Mouse (Mus musculus) MEL (cell line): ENCODE measurements at regions not wholly inside any gene's neighbourhood (a gene's known extent, or its start where the extent isn't known, plus 50 kb on each side); places are given as distances from the start of the nearest gene placed in this dataset.

Experiments used
- DNase-seq: peaks from one replicate; pipeline ENCODE4 v3.0.0; 2011; ENCODE audit warnings: low read depth, low spot score
- H3K27ac ChIP-seq: 2 replicates; pipeline ENCODE4 v1.5.1; 2012; ENCODE audit warnings: low read depth, mild to moderate bottlenecking, control low read depth, low read length, moderate library complexity; ENCODE audit not compliant: control insufficient read depth
- H3K27me3 ChIP-seq, 2 experiments: fragments of 150-350 bp in 1 of 2; sonication (generic) in 1 of 2; 2 replicates each; pipeline ENCODE4 v1.6.1; 2012; ENCODE audit warnings: low read length in 2 of 2, mild to moderate bottlenecking in 2 of 2, improper control_type of control experiment in 1 of 2, moderate library complexity in 1 of 2; ENCODE audit not compliant: insufficient read depth in 2 of 2, control insufficient read depth in 1 of 2
- H3K36me3 ChIP-seq, 2 experiments: 2 replicates each; pipeline ENCODE4 v1.6.1; 2012 to 2014; ENCODE audit warnings: low read length in 2 of 2, improper control_type of control experiment in 1 of 2, inconsistent platforms in 1 of 2, mild to moderate bottlenecking in 1 of 2; ENCODE audit not compliant: insufficient read depth in 2 of 2, control insufficient read depth in 1 of 2
- H3K4me1 ChIP-seq, 2 experiments: fragments of 150-350 bp in 1 of 2; sonication (generic) in 1 of 2; 2 replicates each; pipeline ENCODE4 v1.6.1; 2012; ENCODE audit warnings: low read length in 2 of 2, improper control_type of control experiment in 1 of 2, mild to moderate bottlenecking in 1 of 2; ENCODE audit not compliant: insufficient read depth in 2 of 2, control insufficient read depth in 1 of 2
- H3K4me3 ChIP-seq, 2 experiments: fragments of 150-350 bp in 1 of 2; sonication (generic) in 1 of 2; 2 replicates each; pipeline ENCODE4 v1.5.1; 2012; ENCODE audit warnings: low read depth in 2 of 2, low read length in 2 of 2, mild to moderate bottlenecking in 2 of 2, moderate library complexity in 2 of 2, control low read depth in 1 of 2, improper control_type of control experiment in 1 of 2; ENCODE audit not compliant: control insufficient read depth in 1 of 2, insufficient read depth in 1 of 2
- H3K79me2 ChIP-seq: 2 replicates; pipeline ENCODE4 v1.6.1; 2012; ENCODE audit warnings: mild to moderate bottlenecking, low read length, moderate library complexity; ENCODE audit not compliant: control insufficient read depth, poor library complexity, insufficient read depth
- H3K9ac ChIP-seq: 2 replicates; pipeline ENCODE4 v1.6.1; 2012; ENCODE audit warnings: low read depth, mild to moderate bottlenecking, control low read depth, low read length, moderate library complexity; ENCODE audit not compliant: control insufficient read depth, poor library complexity, severe bottlenecking
- H3K9me3 ChIP-seq: fragments of 150-350 bp; sonication (generic); replicated peaks from 2 replicates; pipeline ENCODE4 v1.6.1; 2012; ENCODE audit warnings: mild to moderate bottlenecking, low read length, improper control_type of control experiment, moderate library complexity; ENCODE audit not compliant: insufficient read depth
- BHLHE40 ChIP-seq: IDR thresholded peaks from 2 replicates; pipeline ENCODE4 v1.6.1; 2012; ENCODE audit warnings: low read depth, mild to moderate bottlenecking, inconsistent platforms, low read length, improper control_type of control experiment, borderline replicate concordance
- CHD1 ChIP-seq: IDR thresholded peaks from 2 replicates; pipeline ENCODE4 v1.6.1; 2012; ENCODE audit warnings: low read depth, mild to moderate bottlenecking, inconsistent platforms, low read length, improper control_type of control experiment
- CHD2 ChIP-seq: IDR thresholded peaks from 2 replicates; pipeline ENCODE4 v1.6.1; 2011; ENCODE audit warnings: low read length, improper control_type of control experiment
- CTCF ChIP-seq, 3 experiments: IDR thresholded peaks in 2 of 3; conservative IDR thresholded peaks in 1 of 3; 2 replicates each; pipeline ENCODE4 v1.5.1; 2011 to 2012; ENCODE audit warnings: low read length in 3 of 3, low read depth in 2 of 3, mild to moderate bottlenecking in 2 of 3, improper control_type of control experiment in 1 of 3, inconsistent platforms in 1 of 3, mixed read lengths in 1 of 3, moderate library complexity in 1 of 3; ENCODE audit not compliant: control insufficient read depth in 1 of 3, insufficient read depth in 1 of 3, poor library complexity in 1 of 3, severe bottlenecking in 1 of 3
- E2F4 ChIP-seq: IDR thresholded peaks from 2 replicates; pipeline ENCODE4 v1.6.1; 2011; ENCODE audit warnings: low read depth, low read length, improper control_type of control experiment, borderline replicate concordance
- EP300 ChIP-seq, 2 experiments: IDR thresholded peaks; 2 replicates each; pipeline ENCODE4 v1.6.1; 2011; ENCODE audit warnings: improper control_type of control experiment in 2 of 2, low read length in 2 of 2, low read depth in 1 of 2, mild to moderate bottlenecking in 1 of 2
- ETS1 ChIP-seq: IDR thresholded peaks from 2 replicates; pipeline ENCODE4 v1.6.1; 2012; ENCODE audit warnings: low read depth, mild to moderate bottlenecking, inconsistent platforms, low read length, improper control_type of control experiment, moderate library complexity
- GATA1 ChIP-seq: IDR thresholded peaks from 2 replicates; pipeline ENCODE4 v1.6.1; 2011; ENCODE audit warnings: low read depth, low read length, improper control_type of control experiment
- HCFC1 ChIP-seq: IDR thresholded peaks from 2 replicates; pipeline ENCODE4 v1.6.1; 2012; ENCODE audit warnings: low read depth, mild to moderate bottlenecking, inconsistent platforms, low read length, improper control_type of control experiment, moderate library complexity
- JUND ChIP-seq: IDR thresholded peaks from 2 replicates; pipeline ENCODE4 v1.6.1; 2011; ENCODE audit warnings: low read depth, mild to moderate bottlenecking, improper control_type of control experiment, low read length
- MAZ ChIP-seq: IDR thresholded peaks from 2 replicates; pipeline ENCODE4 v1.6.1; 2012; ENCODE audit warnings: low read depth, mild to moderate bottlenecking, inconsistent platforms, low read length, improper control_type of control experiment
- MEF2A ChIP-seq: IDR thresholded peaks from 2 replicates; pipeline ENCODE4 v1.6.1; 2014; ENCODE audit warnings: low read depth, mild to moderate bottlenecking, inconsistent platforms, low read length, improper control_type of control experiment; ENCODE audit not compliant: poor library complexity, insufficient replicate concordance, severe bottlenecking; ENCODE audit errors: extremely low read depth
- MXI1 ChIP-seq: IDR thresholded peaks from 2 replicates; pipeline ENCODE4 v1.6.1; 2011; ENCODE audit warnings: mild to moderate bottlenecking, low read depth, low read length, improper control_type of control experiment
- MYB ChIP-seq: IDR thresholded peaks from 2 replicates; pipeline ENCODE4 v1.6.1; 2011; ENCODE audit warnings: mild to moderate bottlenecking, low read depth, low read length, improper control_type of control experiment
- MYC ChIP-seq: IDR thresholded peaks from 2 replicates; pipeline ENCODE4 v1.6.1; 2011; ENCODE audit warnings: low read depth, mild to moderate bottlenecking, low read length, improper control_type of control experiment, moderate library complexity
- NRF1 ChIP-seq: IDR thresholded peaks from 2 replicates; pipeline ENCODE4 v1.6.1; 2014; ENCODE audit warnings: low read depth, mild to moderate bottlenecking, inconsistent platforms, low read length, improper control_type of control experiment, moderate library complexity; ENCODE audit not compliant: poor library complexity, insufficient read depth, severe bottlenecking
- POLR2AphosphoS2 ChIP-seq: IDR thresholded peaks from 2 replicates; pipeline ENCODE4 v1.6.1; 2011; ENCODE audit warnings: low read length, improper control_type of control experiment
- RAD21 ChIP-seq: IDR thresholded peaks from 2 replicates; pipeline ENCODE4 v1.6.1; 2011; ENCODE audit warnings: mild to moderate bottlenecking, low read depth, low read length, improper control_type of control experiment
- RCOR1 ChIP-seq: IDR thresholded peaks from 2 replicates; pipeline ENCODE4 v1.6.1; 2012; ENCODE audit warnings: low read depth, mild to moderate bottlenecking, inconsistent platforms, low read length, improper control_type of control experiment
- SMC3 ChIP-seq: IDR thresholded peaks from 2 replicates; pipeline ENCODE4 v1.6.1; 2011; ENCODE audit warnings: low read depth, low read length, improper control_type of control experiment
- TAL1 ChIP-seq: IDR thresholded peaks from 2 replicates; pipeline ENCODE4 v1.6.1; 2012; ENCODE audit warnings: mild to moderate bottlenecking, inconsistent platforms, low read length, moderate library complexity, mixed read lengths
- TBP ChIP-seq: IDR thresholded peaks from 2 replicates; pipeline ENCODE4 v1.8.0; 2011; ENCODE audit warnings: low read depth, low read length, improper control_type of control experiment
- TCF12 ChIP-seq: IDR thresholded peaks from 2 replicates; pipeline ENCODE4 v1.6.1; 2014; ENCODE audit warnings: low read depth, mild to moderate bottlenecking, inconsistent platforms, low read length, improper control_type of control experiment, moderate library complexity
- UBTF ChIP-seq: IDR thresholded peaks from 2 replicates; pipeline ENCODE4 v1.6.1; 2012; ENCODE audit warnings: low read depth, mild to moderate bottlenecking, inconsistent platforms, low read length, improper control_type of control experiment, moderate library complexity, borderline replicate concordance; ENCODE audit not compliant: insufficient read depth
- USF1 ChIP-seq: IDR thresholded peaks from 2 replicates; pipeline ENCODE4 v1.6.1; 2014; ENCODE audit warnings: low read depth, mild to moderate bottlenecking, inconsistent platforms, low read length, improper control_type of control experiment, moderate library complexity
- USF2 ChIP-seq, 2 experiments: IDR thresholded peaks; 2 replicates each; pipeline ENCODE4 v1.6.1; 2011 to 2012; ENCODE audit warnings: improper control_type of control experiment in 2 of 2, low read length in 2 of 2, borderline replicate concordance in 1 of 2, inconsistent platforms in 1 of 2, low read depth in 1 of 2, mild to moderate bottlenecking in 1 of 2; ENCODE audit not compliant: insufficient read depth in 1 of 2
- ZMIZ1 ChIP-seq: IDR thresholded peaks from 2 replicates; pipeline ENCODE4 v1.6.1; 2012; ENCODE audit warnings: low read depth, mild to moderate bottlenecking, inconsistent platforms, low read length, improper control_type of control experiment, moderate library complexity

- TF ChIP-seq CHD2: no peak
- peak; percentile 58; the same call in 1 of the 2 replicates for TF ChIP-seq ETS1
- TF ChIP-seq ZMIZ1: no peak
- TF ChIP-seq RAD21: no peak
- TF ChIP-seq TCF12: no peak
- peak; percentile 86 for TF ChIP-seq RCOR1
- TF ChIP-seq TBP: no peak
- no peak for TF ChIP-seq CHD1
- no peak for TF ChIP-seq HCFC1
- TF ChIP-seq NRF1: no peak
- TF ChIP-seq E2F4: no peak
- TF ChIP-seq BHLHE40: no peak
- no peak for TF ChIP-seq MEF2A
- TF ChIP-seq SMC3: no peak
These were observed 53.3 kb upstream of the Eif4g2 start (continued) for GRCm38 (mm10) chr7:111136066-111136639.

GRCm38 (mm10) chr7:111134496-111134895, 51.7 kb upstream of the Eif4g2 start:
- no peak for DNase-seq
- TF ChIP-seq USF1: no peak
- TF ChIP-seq USF2 (IDR thresholded peaks at IDR 0.05; ENCODE audit: borderline replicate concordance in 1 of 2, insufficient read depth in 1 of 2, low read depth in 1 of 2, low read length in 2 of 2): no peak
- TF ChIP-seq TAL1: no peak
- TF ChIP-seq CTCF (IDR thresholded peaks at IDR 0.05 in 2 of 3, conservative IDR thresholded peaks at IDR 0.05 in 1 of 3; ENCODE audit: control insufficient read depth in 1 of 3, insufficient read depth in 1 of 3, low read depth in 2 of 3, low read length in 3 of 3, poor library complexity in 1 of 3, severe bottlenecking in 1 of 3): no peak
- TF ChIP-seq UBTF: no peak
- no peak for TF ChIP-seq POLR2AphosphoS2
- no peak for TF ChIP-seq E2F4
- TF ChIP-seq CHD1: no peak
- TF ChIP-seq MEF2A: no peak
- TF ChIP-seq JUND: no peak
- no peak for TF ChIP-seq MAZ
- TF ChIP-seq EP300 (IDR thresholded peaks at IDR 0.05; ENCODE audit: low read depth in 1 of 2, low read length in 2 of 2): no peak
- no peak for TF ChIP-seq MYC
- TF ChIP-seq MYB: no peak
- no peak for TF ChIP-seq MXI1
- no peak for TF ChIP-seq GATA1

More at GRCm38 (mm10) chr7:111134496-111134895, 51.7 kb upstream of the Eif4g2 start:
- no peak overlapping the region for H3K27ac ChIP-seq
- no peaks in the 10 kb centered on the region for H3K79me2 ChIP-seq
- peaks cover 17 to 30% of the 10 kb centered on the region in 2 experiments for H3K4me1 ChIP-seq
- no peaks in the 10 kb centered on the region for H3K9me3 ChIP-seq
- no peak overlapping the region for H3K9ac ChIP-seq
- no peak overlapping the region for H3K4me3 ChIP-seq
- no peaks in the 10 kb centered on the region for H3K27me3 ChIP-seq
- H3K36me3 ChIP-seq: peaks cover 0 to 25% of the 10 kb centered on the region in 2 experiments; a peak in 2 of 4 replicates
